Mouse (Mus musculus) CD4-positive, CD25-positive, alpha-beta regulatory T cell (primary cell): Measurements from ENCODE around the gene Olfr535. TPM values are rescaled to one million over a fixed set of nuclear protein-coding genes. Genes with fewer than 3 reads are reported as not detected.

Source experiments
- polyA plus RNA-seq: library from polyadenylated mRNA; unstranded; fragments of 100-300 nt; shearing (Covaris generic); gene quantifications from one replicate; pipeline ENCODE4 v1.2.1, GENCODE M21; 2017

Gene Olfr535
- not detected for polyA plus RNA-seq

GRCm38 (mm10) chr7:140483916-140484315 lies at the start of gene Olfr535:
Gene Olfr535 (plus strand): TSS chr7:140484216.

GRCm38 (mm10) chr7:140463070-140463469 lies 20.9 kb upstream of the Olfr535 start, which contains the start of gene Olfr533:
Gene Olfr533 (plus strand): TSS chr7:140463370.

GRCm38 (mm10) chr7:140507346-140508021 lies 23.5 kb downstream of the Olfr535 start, which contains the start of gene Olfr536:
Gene Olfr536 (minus strand): TSS chr7:140507396.

Other genes with a start within 250 kb of the Olfr535 start
- 0.17 TPM for gene 5830411N06Rik, start 236.9 kb upstream of the Olfr535 start, polyA plus RNA-seq
- gene Olfr525, start 163.4 kb upstream of the Olfr535 start, polyA plus RNA-seq: not detected
- not detected for gene Olfr527, start 150.2 kb upstream of the Olfr535 start, polyA plus RNA-seq
- gene Olfr60, start 122.5 kb upstream of the Olfr535 start, polyA plus RNA-seq: not detected
- 0.12 TPM for gene Olfr530, start 107.9 kb upstream of the Olfr535 start, polyA plus RNA-seq
- not detected for gene Olfr531, start 81.3 kb upstream of the Olfr535 start, polyA plus RNA-seq
- 0.07 TPM for gene Olfr532, start 62.6 kb upstream of the Olfr535 start, polyA plus RNA-seq
- not detected for gene Olfr533, start 20.8 kb upstream of the Olfr535 start, polyA plus RNA-seq
- gene Olfr536, start 23.2 kb downstream of the Olfr535 start, polyA plus RNA-seq: not detected
- not detected for gene Olfr538, start 83.7 kb downstream of the Olfr535 start, polyA plus RNA-seq
- 0.04 TPM for gene Olfr46, start 117.1 kb downstream of the Olfr535 start, polyA plus RNA-seq
- gene Olfr61, start 144.8 kb downstream of the Olfr535 start, polyA plus RNA-seq: not detected
- gene Olfr53, start 162.2 kb downstream of the Olfr535 start, polyA plus RNA-seq: not detected
- 0.05 TPM for gene Olfr539, start 175.7 kb downstream of the Olfr535 start, polyA plus RNA-seq
- 0.07 TPM for gene Olfr45, start 197.7 kb downstream of the Olfr535 start, polyA plus RNA-seq
- gene Olfr541, start 213.1 kb downstream of the Olfr535 start, polyA plus RNA-seq: not detected